Comparison of ENCODE assay signal across 1 mouse cellular context in genomic region chr10:93833699-93834393, GRCm38 (mm10).
TF ChIP-seq lines count a peak whose summit lies in the region.

No protein-coding gene starts in this region.

TF ChIP-seq in CH12.LX, 34 proteins besides CTCF, POLR2A, EP300 and RAD21 (continued from another document):
- peak; percentile 75; the same call in 1 of the 2 replicates for TF ChIP-seq ZMIZ1 (IDR thresholded peaks at IDR 0.05; ENCODE audit: low read depth, low read length)
- TF ChIP-seq PAX5 (IDR thresholded peaks at IDR 0.05; ENCODE audit: low read length), result no peak
